Mouse (Mus musculus): ENCODE data around the gene Prkce.

GRCm38 (mm10) chr17:86525075-86525474 is 357.5 kb downstream of the Prkce start:
- no peak for TF ChIP-seq CTCF (IDR thresholded peaks at IDR 0.05; ENCODE audit: control insufficient read depth, insufficient read depth, low read length)
- TF ChIP-seq POLR2A (IDR thresholded peaks at IDR 0.05; ENCODE audit: borderline replicate concordance, control insufficient read depth, low read depth, low read length), result no peak

Measured in bone marrow, adult 2 months (tissue).